Mouse (Mus musculus) lung, embryonic 14.5 days (tissue): ENCODE measurements around the gene 2200002D01Rik. TPM values are rescaled to one million over a fixed set of nuclear protein-coding genes. Genes with fewer than 3 reads are reported as not detected.
"Not testable (repeated sequence)": the region's sequence is repeated elsewhere in the genome, so short reads cannot be mapped to it uniquely, and the experiment has no call there.

Experiments
- ATAC-seq: fragments of 200-750 bp; cut with Nextera tagmentation; 2 replicates; pipeline ENCODE4 v1.8.0; 2017; ENCODE audit warnings: mild to moderate bottlenecking, moderate TSS enrichment, moderate library complexity; ENCODE audit not compliant: insufficient read depth
- DNase-seq: peaks from one replicate; pipeline ENCODE4 v3.0.0-alpha.2; 2015
- H3K27ac ChIP-seq: fragments of 300-500 bp; sonication (generic); 2 replicates; pipeline ENCODE4 v1.5.1; 2014; ENCODE audit warnings: low read depth, mild to moderate bottlenecking, moderate library complexity
- H3K27me3 ChIP-seq: fragments of 300-500 bp; sonication (generic); 2 replicates; pipeline ENCODE4 v1.6.1; 2014; ENCODE audit warnings: low read length, control low read depth; ENCODE audit not compliant: insufficient read depth
- H3K36me3 ChIP-seq: fragments of 300-500 bp; sonication (generic); 2 replicates; pipeline ENCODE4 v1.6.1; 2014; ENCODE audit warnings: control low read depth; ENCODE audit not compliant: insufficient read depth
- H3K4me1 ChIP-seq: fragments of 300-500 bp; sonication (generic); 2 replicates; pipeline ENCODE4 v1.6.1; 2014; ENCODE audit warnings: antibody characterized with exemption, control low read depth; ENCODE audit not compliant: insufficient read depth
- H3K4me2 ChIP-seq: fragments of 300-500 bp; sonication (generic); 2 replicates; pipeline ENCODE4 v1.6.1; 2014; ENCODE audit warnings: mild to moderate bottlenecking
- H3K4me3 ChIP-seq: fragments of 300-500 bp; sonication (generic); 2 replicates; pipeline ENCODE4 v1.5.1; 2014; ENCODE audit warnings: low read depth, low read length
- H3K9ac ChIP-seq: fragments of 300-500 bp; sonication (generic); 2 replicates; pipeline ENCODE4 v1.6.1; 2014
- H3K9me3 ChIP-seq: fragments of 300-500 bp; sonication (generic); 2 replicates; pipeline ENCODE4 v1.6.1; 2016; ENCODE audit warnings: low read depth, low read length, control low read depth
- CTCF ChIP-seq: IDR thresholded peaks from 2 replicates; pipeline ENCODE4 v1.5.1; 2016; ENCODE audit warnings: antibody characterized with exemption, low read depth
- WGBS: fragments of 180-500 bp; shearing (Covaris S2); extraction: QIAGEN DNeasy Blood & Tissue Kit; methylation state at CpG from one replicate; pipeline ENCODE4 v1.1.7; 2014; 5-methylcytosine and 5-hydroxymethylcytosine counted together
- polyA plus RNA-seq: library from polyadenylated mRNA; unstranded; fragments of >200 nt; fragmentation: Nextera tagmentation; extraction: Ambion mirVana; gene quantifications from 2 replicates; pipeline ENCODE4 v1.2.1, GENCODE M21; 2014

2200002D01Rik gene
- polyA plus RNA-seq, 1 experiment from 2014 or later = 4.7 TPM

GRCm38 (mm10) chr7:29225520-29225919, 22.7 kb downstream of the 2200002D01Rik start:
- no peak overlapping the region for H3K9ac ChIP-seq
- no peaks in the 10 kb centered on the region for H3K27me3 ChIP-seq
- DNase-seq (no peak), ATAC-seq (peak; percentile 38; the same call in 1 of the 2 replicates)
- no peaks in the 10 kb centered on the region for H3K4me1 ChIP-seq
- no peak overlapping the region for H3K27ac ChIP-seq
- no peaks in the 10 kb centered on the region for H3K9me3 ChIP-seq
- WGBS = 65% methylated on average over 13 of the region's 13 CpGs
- TF ChIP-seq CTCF = no peak
- no peaks in the 10 kb centered on the region for H3K36me3 ChIP-seq
- no peak overlapping the region for H3K4me3 ChIP-seq
- H3K4me2 ChIP-seq = peak overlapping the region; percentile 25; the same call in 1 of the 2 replicates

GRCm38 (mm10) chr7:29224756-29225394, 23.4 kb downstream of the 2200002D01Rik start:
- Histone ChIP-seq H3K27ac (no peak overlapping the region), H3K9ac (peak overlapping the region; percentile 8; the same call in 1 of the 2 replicates), H3K4me2 (peak overlapping the region; percentile 25), H3K27me3 (no peaks in the 10 kb centered on the region), H3K9me3 (no peaks in the 10 kb centered on the region; the same call in 1 of the 2 replicates), H3K4me1 (no peaks in the 10 kb centered on the region), H3K36me3 (no peaks in the 10 kb centered on the region), H3K4me3 (peak overlapping the region; percentile 3; the same call in 1 of the 2 replicates)
- WGBS = 12% methylated on average over 16 of the region's 16 CpGs
- TF ChIP-seq CTCF = no peak
- ATAC-seq (no peak), DNase-seq (peak; percentile 18)

GRCm38 (mm10) chr7:29214846-29215245, 33.4 kb downstream of the 2200002D01Rik start:
- no peak overlapping the region for H3K27ac ChIP-seq
- no peaks in the 10 kb centered on the region for H3K36me3 ChIP-seq
- H3K9me3 ChIP-seq = peaks cover 3% of the 10 kb centered on the region; the same call in 1 of the 2 replicates
- H3K4me2 ChIP-seq = no peak overlapping the region
- no peak overlapping the region for H3K9ac ChIP-seq
- H3K4me3 ChIP-seq = no peak overlapping the region
- ATAC-seq (no peak), DNase-seq (no peak)
- peaks cover 7% of the 10 kb centered on the region; the same call in 1 of the 2 replicates for H3K4me1 ChIP-seq
- TF ChIP-seq CTCF = no peak
- 36% methylated on average over 15 of the region's 15 CpGs for WGBS
- H3K27me3 ChIP-seq = peaks cover 6% of the 10 kb centered on the region; the same call in 1 of the 2 replicates

GRCm38 (mm10) chr7:29214236-29214635, 34.0 kb downstream of the 2200002D01Rik start:
- Histone ChIP-seq H3K36me3 (no peaks in the 10 kb centered on the region), H3K27me3 (peaks cover 6% of the 10 kb centered on the region; the same call in 1 of the 2 replicates), H3K27ac (no peak overlapping the region), H3K4me1 (peaks cover 7% of the 10 kb centered on the region; the same call in 1 of the 2 replicates), H3K4me2 (no peak overlapping the region), H3K4me3 (no peak overlapping the region), H3K9me3 (peaks cover 3% of the 10 kb centered on the region; the same call in 1 of the 2 replicates), H3K9ac (no peak overlapping the region)
- DNase-seq (peak; percentile 37), ATAC-seq (peak; percentile 4; the same call in 1 of the 2 replicates)
- no peak for TF ChIP-seq CTCF
- 49% methylated on average over 2 of the region's 2 CpGs for WGBS

- 3% methylated on average over 20 of the region's 20 CpGs for WGBS
- no peak within 1 kb of the TSS for H3K4me3 ChIP-seq
These were observed 34.6 kb downstream of the 2200002D01Rik start, which contains the start of gene Catsperg1 for GRCm38 (mm10) chr7:29213675-29214082. Gene Catsperg1, minus strand, starts transcription at chr7:29214035.

GRCm38 (mm10) chr7:29212775-29213560, 35.3 kb downstream of the 2200002D01Rik start:
- H3K27me3 ChIP-seq, ATAC-seq, H3K27ac ChIP-seq, DNase-seq, H3K36me3 ChIP-seq, H3K9ac ChIP-seq, H3K4me1 ChIP-seq, H3K4me3 ChIP-seq, H3K9me3 ChIP-seq: not testable (repeated sequence)
- 16% methylated on average over 40 of the region's 40 CpGs for WGBS
- H3K4me2 ChIP-seq = peak overlapping the region; percentile 62

More at GRCm38 (mm10) chr7:29213675-29214082, 34.6 kb downstream of the 2200002D01Rik start, which contains the start of gene Catsperg1:
- no peak for TF ChIP-seq CTCF
- H3K27me3 ChIP-seq = peaks cover 6% of the 10 kb centered on the region; the same call in 1 of the 2 replicates
- DNase-seq (peak; percentile 70), ATAC-seq (peak; percentile 52)
- H3K36me3 ChIP-seq = no peaks in the 10 kb centered on the region
- H3K27ac ChIP-seq = no peak within 1 kb of the TSS
- peak within 1 kb of the TSS; percentile 62 for H3K4me2 ChIP-seq
- H3K4me1 ChIP-seq = peaks cover 7% of the 10 kb centered on the region; the same call in 1 of the 2 replicates
- H3K9me3 ChIP-seq = peaks cover 3% of the 10 kb centered on the region; the same call in 1 of the 2 replicates
- no peak within 1 kb of the TSS for H3K9ac ChIP-seq
